Mouse (Mus musculus) midbrain, embryonic 16.5 days (tissue): ENCODE measurements around the gene Rras. TPM values are rescaled to one million over a fixed set of nuclear protein-coding genes. Genes with fewer than 3 reads are reported as not detected.

Experiments used
- ATAC-seq: fragments of 200-750 bp; cut with Nextera tagmentation; 2 replicates; pipeline ENCODE4 v1.8.0; 2017; ENCODE audit warnings: moderate TSS enrichment
- H3K27ac ChIP-seq: fragments of 300-500 bp; sonication (generic); 2 replicates; pipeline ENCODE4 v1.5.1; 2014; ENCODE audit warnings: mild to moderate bottlenecking, low read length, mixed read lengths
- H3K27me3 ChIP-seq: fragments of 300-500 bp; sonication (generic); 2 replicates; pipeline ENCODE4 v1.6.1; 2014; ENCODE audit warnings: low read depth, low read length, mixed read lengths; ENCODE audit not compliant: control insufficient read depth, insufficient read depth
- H3K36me3 ChIP-seq: fragments of 300-500 bp; sonication (generic); 2 replicates; pipeline ENCODE4 v1.6.1; 2014; ENCODE audit warnings: mild to moderate bottlenecking, low read length, moderate library complexity, mixed read lengths; ENCODE audit not compliant: control insufficient read depth, insufficient read depth
- H3K4me1 ChIP-seq: fragments of 300-500 bp; sonication (generic); 2 replicates; pipeline ENCODE4 v1.6.1; 2014; ENCODE audit warnings: mild to moderate bottlenecking, low read length, mixed read lengths; ENCODE audit not compliant: control insufficient read depth, insufficient read depth
- H3K4me2 ChIP-seq: fragments of 300-500 bp; sonication (generic); 2 replicates; pipeline ENCODE4 v1.6.1; 2014; ENCODE audit warnings: mild to moderate bottlenecking, low read length, mixed read lengths
- H3K4me3 ChIP-seq: fragments of 300-500 bp; sonication (generic); 2 replicates; pipeline ENCODE4 v1.5.1; 2014; ENCODE audit warnings: low read depth, mild to moderate bottlenecking, low read length, moderate library complexity, mixed read lengths
- H3K9ac ChIP-seq: fragments of 300-500 bp; sonication (generic); 2 replicates; pipeline ENCODE4 v1.6.1; 2014; ENCODE audit warnings: low read depth, low read length, mixed read lengths
- H3K9me3 ChIP-seq: fragments of 300-500 bp; sonication (generic); replicated peaks from 2 replicates; pipeline ENCODE4 v1.6.1; 2014; ENCODE audit warnings: mild to moderate bottlenecking, low read length, mixed read lengths; ENCODE audit not compliant: control insufficient read depth, poor library complexity, severe bottlenecking
- WGBS: fragments of 180-500 bp; shearing (Covaris S2); extraction: QIAGEN DNeasy Blood & Tissue Kit; methylation state at CpG from one replicate; pipeline ENCODE4 v1.1.7; 2014; 5-methylcytosine and 5-hydroxymethylcytosine counted together
- polyA plus RNA-seq: library from polyadenylated mRNA; unstranded; fragments of >200 nt; fragmentation: Nextera tagmentation; extraction: Ambion mirVana; gene quantifications from 2 replicates; pipeline ENCODE4 v1.2.1, GENCODE M21; 2015

Gene Rras
- polyA plus RNA-seq, 1 experiment from 2014 or later: 12.4 TPM

GRCm38 (mm10) chr7:45027761-45028160 is 10.0 kb downstream of the Rras start:
- H3K4me3 ChIP-seq: no peak overlapping the region

DNA sequence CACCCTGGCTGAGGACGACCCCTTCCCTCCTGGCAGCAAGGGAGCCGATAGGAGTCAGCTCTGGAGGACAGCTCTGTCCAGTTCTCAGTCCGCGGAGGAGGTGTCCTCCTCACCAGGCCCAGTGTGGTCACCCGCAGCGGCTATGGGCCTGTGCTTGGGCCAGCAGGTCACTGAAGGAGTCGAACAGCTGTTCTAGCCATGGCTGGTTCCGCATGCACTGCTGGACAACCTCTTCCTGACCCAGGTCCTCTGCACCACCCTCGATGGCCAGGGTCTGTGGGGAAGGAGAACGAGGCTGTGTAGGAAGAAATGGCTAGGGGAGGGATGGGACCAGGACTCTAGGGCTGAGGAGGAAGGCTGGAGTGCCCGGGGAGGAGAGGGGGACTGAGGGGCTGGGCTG is 10.6 kb downstream of the Rras start:
- peaks cover 44% of the 10 kb centered on the region for H3K36me3 ChIP-seq
- no peak overlapping the region for H3K4me2 ChIP-seq
- WGBS: 93% methylated on average over 11 of the region's 11 CpGs
- H3K4me1 ChIP-seq: peaks cover 6% of the 10 kb centered on the region; the same call in 1 of the 2 replicates
- H3K27me3 ChIP-seq: no peaks in the 10 kb centered on the region
- no peak overlapping the region for H3K27ac ChIP-seq
- H3K9ac ChIP-seq: no peak overlapping the region
- no peak for ATAC-seq
- H3K9me3 ChIP-seq: no peaks in the 10 kb centered on the region
- H3K4me3 ChIP-seq: no peak overlapping the region

More at GRCm38 (mm10) chr7:45027761-45028160, 10.0 kb downstream of the Rras start:
- Histone ChIP-seq H3K9me3 (no peaks in the 10 kb centered on the region), H3K36me3 (peaks cover 44% of the 10 kb centered on the region), H3K4me2 (no peak overlapping the region), H3K27ac (no peak overlapping the region), H3K9ac (no peak overlapping the region), H3K27me3 (no peaks in the 10 kb centered on the region), H3K4me1 (peaks cover 6% of the 10 kb centered on the region; the same call in 1 of the 2 replicates)
- ATAC-seq: no peak
- WGBS: 93% methylated on average over 9 of the region's 9 CpGs

DNA sequence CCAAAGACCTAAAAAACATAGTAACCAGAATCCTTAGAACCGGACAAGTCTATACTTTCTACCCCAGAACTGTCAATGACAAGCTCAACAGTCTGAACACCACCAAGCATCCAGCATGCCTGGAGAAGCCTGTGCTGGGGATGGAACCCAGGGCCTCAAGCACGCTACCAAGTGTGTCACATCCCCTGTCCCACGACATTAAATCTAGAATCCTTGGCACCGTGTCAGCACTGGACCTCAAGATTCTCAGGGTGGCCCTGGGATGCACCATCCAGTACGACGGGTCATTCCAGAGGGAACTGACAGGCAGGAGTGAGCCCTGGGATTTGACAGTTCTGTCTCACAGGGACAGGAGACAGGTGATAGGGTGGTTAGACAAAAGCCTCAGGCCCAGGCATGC is 12.2 kb downstream of the Rras start:
- no peak overlapping the region for H3K9ac ChIP-seq
- H3K36me3 ChIP-seq: peaks cover 60% of the 10 kb centered on the region
- no peaks in the 10 kb centered on the region for H3K27me3 ChIP-seq
- peaks cover 6% of the 10 kb centered on the region; the same call in 1 of the 2 replicates for H3K4me1 ChIP-seq
- 94% methylated on average over 6 of the region's 6 CpGs for WGBS
- ATAC-seq: no peak
- H3K4me3 ChIP-seq: no peak overlapping the region
- H3K9me3 ChIP-seq: no peaks in the 10 kb centered on the region
- no peak overlapping the region for H3K27ac ChIP-seq
- no peak overlapping the region for H3K4me2 ChIP-seq

DNA sequence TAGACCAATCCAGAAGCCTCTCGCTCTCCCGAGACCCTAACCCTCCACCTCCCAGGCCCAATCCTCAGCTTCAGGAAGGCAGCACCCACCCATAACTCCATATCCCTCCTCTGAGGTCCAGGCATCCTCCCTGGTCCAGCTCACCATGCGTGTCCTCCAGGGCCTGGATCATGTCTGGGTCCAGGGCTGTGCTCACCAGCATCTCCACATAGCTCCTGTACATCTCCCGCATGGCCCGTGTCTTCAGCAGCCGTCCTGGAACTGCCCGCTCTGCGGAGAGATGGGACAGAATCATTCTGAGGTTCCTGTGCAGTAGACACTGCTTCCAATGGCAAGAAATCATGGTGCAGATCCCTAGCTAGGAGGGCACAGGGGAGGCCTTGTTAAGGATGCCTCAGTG is 13.1 kb downstream of the Rras start:
- Histone ChIP-seq H3K9me3 (no peaks in the 10 kb centered on the region), H3K27me3 (no peaks in the 10 kb centered on the region), H3K36me3 (peaks cover 68% of the 10 kb centered on the region), H3K9ac (no peak overlapping the region), H3K4me1 (peaks cover 6% of the 10 kb centered on the region; the same call in 1 of the 2 replicates), H3K4me3 (no peak overlapping the region), H3K4me2 (no peak overlapping the region), H3K27ac (no peak overlapping the region)
- ATAC-seq: no peak
- WGBS: 94% methylated on average over 8 of the region's 8 CpGs

- 93% methylated on average over 19 of the region's 19 CpGs for WGBS
- Histone ChIP-seq H3K4me1 (no peaks in the 10 kb centered on the region), H3K4me3 (no peak overlapping the region), H3K36me3 (peaks cover 74% of the 10 kb centered on the region), H3K27me3 (no peaks in the 10 kb centered on the region), H3K4me2 (no peak overlapping the region), H3K27ac (no peak overlapping the region), H3K9ac (no peak overlapping the region), H3K9me3 (no peaks in the 10 kb centered on the region)
- ATAC-seq: no peak
These were observed 16.1 kb downstream of the Rras start for GRCm38 (mm10) chr7:45033722-45034359.

- Histone ChIP-seq H3K9ac (no peak overlapping the region), H3K27me3 (no peaks in the 10 kb centered on the region), H3K9me3 (no peaks in the 10 kb centered on the region), H3K4me2 (no peak overlapping the region), H3K36me3 (peaks cover 73% of the 10 kb centered on the region), H3K27ac (no peak overlapping the region), H3K4me1 (no peaks in the 10 kb centered on the region), H3K4me3 (no peak overlapping the region)
- no peak for ATAC-seq
- WGBS: 95% methylated on average over 3 of the region's 3 CpGs
These were observed 17.9 kb downstream of the Rras start for GRCm38 (mm10) chr7:45035631-45036030.

DNA sequence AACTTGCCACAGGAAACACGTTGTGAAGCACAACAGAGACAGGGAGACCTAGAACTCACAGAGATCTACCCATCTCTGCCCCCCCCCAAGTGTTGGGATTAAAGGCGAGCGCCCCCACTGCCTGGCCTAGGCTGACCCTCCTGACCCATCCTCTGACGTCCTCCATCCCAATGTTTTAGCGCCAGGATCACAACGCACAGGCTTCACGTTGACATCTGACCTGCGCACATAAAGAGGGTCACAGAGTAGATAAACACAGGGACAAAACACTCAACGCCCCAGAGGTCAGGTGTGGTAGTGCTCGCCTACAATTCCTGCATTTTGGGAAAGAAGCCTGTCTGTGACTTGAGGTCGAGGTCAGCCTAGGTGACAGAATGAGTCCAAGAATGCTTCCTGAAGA is 18.9 kb downstream of the Rras start:
- 91% methylated on average over 11 of the region's 11 CpGs for WGBS
- no peak for ATAC-seq
- Histone ChIP-seq H3K27ac (no peak overlapping the region), H3K4me3 (no peak overlapping the region), H3K9me3 (no peaks in the 10 kb centered on the region), H3K4me1 (no peaks in the 10 kb centered on the region), H3K36me3 (peaks cover 73% of the 10 kb centered on the region), H3K27me3 (no peaks in the 10 kb centered on the region), H3K4me2 (no peak overlapping the region), H3K9ac (no peak overlapping the region)

GRCm38 (mm10) chr7:45037720-45038361 is 20.1 kb downstream of the Rras start:
- ATAC-seq: no peak
- Histone ChIP-seq H3K36me3 (peaks cover 75% of the 10 kb centered on the region), H3K4me2 (no peak overlapping the region), H3K9me3 (no peaks in the 10 kb centered on the region), H3K4me3 (no peak overlapping the region), H3K9ac (no peak overlapping the region), H3K4me1 (no peaks in the 10 kb centered on the region), H3K27ac (no peak overlapping the region), H3K27me3 (no peaks in the 10 kb centered on the region)
- WGBS: 71% methylated on average over 7 of the region's 7 CpGs

DNA sequence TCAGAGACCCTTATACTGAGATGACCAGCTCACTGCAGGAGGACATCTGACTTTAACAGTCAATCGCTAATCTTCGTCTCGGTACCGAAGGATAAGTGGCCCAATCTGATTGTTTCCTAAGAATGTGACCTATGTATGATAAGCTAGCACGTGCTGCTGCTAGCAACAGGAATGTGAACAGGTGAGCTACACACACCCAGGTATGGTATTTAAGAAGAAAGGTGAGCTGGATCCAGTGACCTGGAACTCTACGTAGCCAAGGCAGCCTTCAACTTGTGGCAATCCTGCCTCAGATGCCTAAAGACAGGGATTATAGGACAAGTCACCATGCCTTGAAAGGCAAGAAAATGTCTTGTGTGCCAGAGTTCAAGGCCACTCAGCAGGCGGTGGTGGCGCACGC is 20.6 kb downstream of the Rras start:
- Histone ChIP-seq H3K4me1 (no peaks in the 10 kb centered on the region), H3K27me3 (no peaks in the 10 kb centered on the region), H3K4me3 (no peak overlapping the region), H3K27ac (no peak overlapping the region), H3K4me2 (no peak overlapping the region), H3K9me3 (no peaks in the 10 kb centered on the region), H3K9ac (no peak overlapping the region), H3K36me3 (peaks cover 81% of the 10 kb centered on the region)
- WGBS: 95% methylated on average over 9 of the region's 9 CpGs
- no peak for ATAC-seq
